Mouse (Mus musculus): ENCODE data around the gene Ankrd28. TPM values are rescaled to one million over a fixed set of nuclear protein-coding genes. Genes with fewer than 3 reads are reported as not detected.

Ankrd28 gene
- total and polyA plus RNA-seq, 2 experiments from 2014 or later, result 7.3 to 28.0 TPM

GRCm38 (mm10) chr14:31656386-31656785, 174.1 kb downstream of the Ankrd28 start:
- no peak for DNase-seq (ENCODE audit: low spot score)
- Histone ChIP-seq H3K36me3 (ENCODE audit: insufficient read depth, low read length) (no peaks in the 10 kb centered on the region), H3K27me3 (ENCODE audit: insufficient read depth, low read length) (no peaks in the 10 kb centered on the region), H3K4me1 (ENCODE audit: insufficient read depth, low read length) (no peaks in the 10 kb centered on the region), H3K9me3 (ENCODE audit: low read length) (no peaks in the 10 kb centered on the region), H3K4me3 (ENCODE audit: low read depth, low read length) (no peak overlapping the region), H3K4me2 (ENCODE audit: low read depth, low read length, poor library complexity, severe bottlenecking) (no peak overlapping the region), H3K9ac (replicated peaks; ENCODE audit: low read length, poor library complexity, severe bottlenecking) (no peak overlapping the region), H3K27ac (ENCODE audit: low read depth, low read length) (no peak overlapping the region)
- 84% methylated on average over 7 of the region's 7 CpGs for WGBS
- no peak for TF ChIP-seq CTCF (IDR thresholded peaks at IDR 0.05)
- ATAC-seq (ENCODE audit: low FRiP score), result no peak

GRCm38 (mm10) chr14:31655406-31655805, 175.0 kb downstream of the Ankrd28 start:
- Histone ChIP-seq H3K4me1 (ENCODE audit: insufficient read depth, low read length) (no peaks in the 10 kb centered on the region), H3K27me3 (ENCODE audit: insufficient read depth, low read length) (no peaks in the 10 kb centered on the region), H3K27ac (ENCODE audit: low read depth, low read length) (no peak overlapping the region), H3K4me3 (ENCODE audit: low read depth, low read length) (no peak overlapping the region), H3K36me3 (ENCODE audit: insufficient read depth, low read length) (no peaks in the 10 kb centered on the region), H3K9me3 (ENCODE audit: low read length) (no peaks in the 10 kb centered on the region), H3K4me2 (ENCODE audit: low read depth, low read length, poor library complexity, severe bottlenecking) (no peak overlapping the region), H3K9ac (replicated peaks; ENCODE audit: low read length, poor library complexity, severe bottlenecking) (no peak overlapping the region)
- TF ChIP-seq CTCF (IDR thresholded peaks at IDR 0.05), result no peak
- no peak for DNase-seq (ENCODE audit: low spot score)
- no peak for ATAC-seq (ENCODE audit: low FRiP score)
- WGBS, result 76% methylated on average over 14 of the region's 14 CpGs

DNA sequence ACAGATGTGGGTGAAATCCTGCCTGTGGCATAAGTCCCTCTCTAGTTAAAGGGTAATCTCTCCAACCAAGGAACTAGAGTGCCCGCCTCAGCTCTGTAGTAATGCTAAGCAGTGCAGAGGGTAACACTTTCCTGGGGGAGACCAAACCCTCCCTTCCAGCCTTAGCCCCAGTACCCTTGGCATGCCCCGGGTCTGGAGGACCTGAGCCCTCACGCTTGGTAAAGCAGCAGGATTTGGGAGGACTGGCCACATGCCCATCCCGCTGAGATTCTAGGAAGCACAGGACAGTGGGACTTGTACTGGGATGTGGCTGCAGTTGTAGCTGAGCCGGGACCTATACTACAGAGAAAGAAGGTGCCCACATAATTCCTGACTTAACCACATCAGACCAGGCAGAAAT, 175.6 kb downstream of the Ankrd28 start:
- DNase-seq (ENCODE audit: low spot score), result no peak
- WGBS, result 82% methylated on average over 5 of the region's 5 CpGs
- H3K4me3 ChIP-seq (ENCODE audit: low read depth, low read length), result no peak overlapping the region

DNA sequence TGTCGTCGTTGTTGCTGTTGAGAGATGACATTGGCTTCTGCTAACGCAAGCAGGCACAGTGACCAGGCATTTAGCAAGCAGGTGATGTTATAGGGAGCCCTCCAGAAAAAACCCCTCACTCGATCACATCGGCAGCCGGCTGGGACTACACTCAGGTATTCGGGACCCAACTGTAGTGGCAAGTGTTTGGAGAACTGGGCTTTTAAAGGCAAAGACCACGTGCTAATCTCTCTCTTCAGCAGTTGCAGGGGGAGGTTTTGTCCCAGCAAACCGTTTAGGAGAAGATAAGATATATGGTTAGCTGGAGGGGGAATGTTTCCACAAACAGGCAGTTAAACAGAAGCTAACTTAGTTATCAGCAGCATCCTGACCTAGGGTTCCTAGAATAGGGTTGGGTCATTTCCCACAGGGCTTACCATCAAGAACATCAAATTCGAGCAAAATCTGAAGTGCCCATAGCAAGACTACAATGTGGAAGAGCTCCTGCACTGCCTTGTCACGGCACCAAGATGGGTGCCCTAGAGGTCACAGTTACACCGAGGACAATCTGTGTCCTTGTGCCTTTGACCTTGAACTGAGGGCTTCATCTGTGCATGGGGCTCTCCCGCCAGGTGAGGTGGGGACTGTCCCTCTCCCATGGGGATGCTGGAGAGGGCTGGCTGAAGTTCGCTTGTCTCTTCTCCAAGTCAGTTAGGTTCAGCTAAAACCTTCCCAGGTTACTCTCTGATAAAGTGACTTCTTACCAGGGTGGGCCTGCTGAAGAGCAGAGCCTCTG, 177.2 kb downstream of the Ankrd28 start:
- no peak for DNase-seq (ENCODE audit: low spot score)
- TF ChIP-seq CTCF (IDR thresholded peaks at IDR 0.05), result no peak
- H3K27ac ChIP-seq (ENCODE audit: low read depth, low read length), result no peak overlapping the region
- H3K9ac ChIP-seq (replicated peaks; ENCODE audit: low read length, poor library complexity, severe bottlenecking), result no peak overlapping the region
- whole genome bisulfite sequencing, result 86% methylated on average over 14 of the region's 14 CpGs
- no peaks in the 10 kb centered on the region for H3K9me3 ChIP-seq (ENCODE audit: low read length)
- H3K4me2 ChIP-seq (ENCODE audit: low read depth, low read length, poor library complexity, severe bottlenecking), result no peak overlapping the region
- H3K27me3 ChIP-seq (ENCODE audit: insufficient read depth, low read length), result no peaks in the 10 kb centered on the region
- H3K4me1 ChIP-seq (ENCODE audit: insufficient read depth, low read length), result no peaks in the 10 kb centered on the region
- H3K36me3 ChIP-seq (ENCODE audit: insufficient read depth, low read length), result no peaks in the 10 kb centered on the region
- no peak for ATAC-seq (ENCODE audit: low FRiP score)
- no peak overlapping the region for H3K4me3 ChIP-seq (ENCODE audit: low read depth, low read length)

More for the DNA sequence above, 175.6 kb downstream of the Ankrd28 start:
- Histone ChIP-seq H3K4me2 (ENCODE audit: low read depth, low read length, poor library complexity, severe bottlenecking) (no peak overlapping the region), H3K9ac (replicated peaks; ENCODE audit: low read length, poor library complexity, severe bottlenecking) (no peak overlapping the region), H3K9me3 (ENCODE audit: low read length) (no peaks in the 10 kb centered on the region), H3K27me3 (ENCODE audit: insufficient read depth, low read length) (no peaks in the 10 kb centered on the region), H3K27ac (ENCODE audit: low read depth, low read length) (no peak overlapping the region), H3K36me3 (ENCODE audit: insufficient read depth, low read length) (no peaks in the 10 kb centered on the region), H3K4me1 (ENCODE audit: insufficient read depth, low read length) (no peaks in the 10 kb centered on the region)
- no peak for TF ChIP-seq CTCF (IDR thresholded peaks at IDR 0.05)
- no peak for ATAC-seq (ENCODE audit: low FRiP score)

DNA sequence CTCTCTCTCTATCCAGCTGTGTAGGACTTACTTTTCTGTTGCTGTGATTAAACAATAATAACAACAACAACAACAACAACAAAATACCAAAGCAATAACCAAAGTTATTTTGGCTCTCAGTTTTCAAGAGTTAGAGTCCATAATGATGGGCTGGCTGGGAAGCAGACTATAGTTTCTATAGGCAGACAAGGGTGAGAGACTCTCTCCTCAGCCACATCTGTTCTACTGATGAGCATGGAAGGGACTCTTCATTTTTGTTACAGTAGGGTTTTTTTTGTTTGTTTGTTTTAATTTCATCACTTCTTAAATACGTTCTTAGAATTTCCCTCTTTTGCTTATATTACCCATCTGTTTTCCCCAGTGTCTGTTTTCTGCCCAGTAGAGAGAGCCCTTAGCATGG, 177.8 kb downstream of the Ankrd28 start:
- Histone ChIP-seq H3K9ac (replicated peaks; ENCODE audit: low read length, poor library complexity, severe bottlenecking) (no peak overlapping the region), H3K27me3 (ENCODE audit: insufficient read depth, low read length) (no peaks in the 10 kb centered on the region), H3K4me3 (ENCODE audit: low read depth, low read length) (no peak overlapping the region), H3K27ac (ENCODE audit: low read depth, low read length) (no peak overlapping the region), H3K4me1 (ENCODE audit: insufficient read depth, low read length) (no peaks in the 10 kb centered on the region), H3K4me2 (ENCODE audit: low read depth, low read length, poor library complexity, severe bottlenecking) (no peak overlapping the region), H3K9me3 (ENCODE audit: low read length) (no peaks in the 10 kb centered on the region), H3K36me3 (ENCODE audit: insufficient read depth, low read length) (no peaks in the 10 kb centered on the region)
- no peak for ATAC-seq (ENCODE audit: low FRiP score)
- WGBS, result 94% methylated on average over 1 of the region's 1 CpGs
- TF ChIP-seq CTCF (IDR thresholded peaks at IDR 0.05), result no peak
- DNase-seq (ENCODE audit: low spot score), result no peak

GRCm38 (mm10) chr14:31652106-31652505, 178.3 kb downstream of the Ankrd28 start:
- no peaks in the 10 kb centered on the region for H3K27me3 ChIP-seq (ENCODE audit: insufficient read depth, low read length)
- H3K36me3 ChIP-seq (ENCODE audit: insufficient read depth, low read length), result no peaks in the 10 kb centered on the region
- H3K27ac ChIP-seq (ENCODE audit: low read depth, low read length), result no peak overlapping the region
- H3K9me3 ChIP-seq (ENCODE audit: low read length), result no peaks in the 10 kb centered on the region
- no peaks in the 10 kb centered on the region for H3K4me1 ChIP-seq (ENCODE audit: insufficient read depth, low read length)
- TF ChIP-seq CTCF (IDR thresholded peaks at IDR 0.05), result no peak
- H3K4me2 ChIP-seq (ENCODE audit: low read depth, low read length, poor library complexity, severe bottlenecking), result no peak overlapping the region
- 83% methylated on average over 5 of the region's 5 CpGs for WGBS
- no peak for ATAC-seq (ENCODE audit: low FRiP score)
- no peak overlapping the region for H3K4me3 ChIP-seq (ENCODE audit: low read depth, low read length)
- 0 out of 2 replicates have a peak overlapping the region, but pooled peaks have one; percentile 24 for H3K9ac ChIP-seq (replicated peaks; ENCODE audit: low read length, poor library complexity, severe bottlenecking)
- DNase-seq (ENCODE audit: low spot score), result no peak
